Mouse (Mus musculus): ENCODE measurements around the gene H2afx.
"Not testable (repeated sequence)": the region's sequence is repeated elsewhere in the genome, so short reads cannot be mapped to it uniquely, and the experiment has no call there.

The H2afx gene

GRCm38 (mm10) chr9:44318826-44319095 is 15.7 kb upstream of the H2afx start:
- ATAC-seq (ENCODE audit: low TSS enrichment): no peak

- ATAC-seq (ENCODE audit: low TSS enrichment): 0 out of 2 replicates have a peak, but pooled peaks have one; percentile 8
These were observed 15.2 kb upstream of the H2afx start for GRCm38 (mm10) chr9:44319105-44319886.

- ATAC-seq (ENCODE audit: low TSS enrichment): peak; percentile 90
These were observed 14.4 kb upstream of the H2afx start, which contains the start of gene C2cd2l for GRCm38 (mm10) chr9:44319887-44320798. Gene C2cd2l, minus strand, starts transcription at chr9:44320285.

- peak; percentile 21 for ATAC-seq (ENCODE audit: low TSS enrichment)
These were observed 13.7 kb upstream of the H2afx start for GRCm38 (mm10) chr9:44320799-44321133.

- not testable (repeated sequence) for ATAC-seq (ENCODE audit: low TSS enrichment)
These were observed 10.8 kb upstream of the H2afx start for GRCm38 (mm10) chr9:44323656-44324055.

GRCm38 (mm10) chr9:44324147-44324546 is 10.3 kb upstream of the H2afx start:
- ATAC-seq (ENCODE audit: low TSS enrichment): no peak

- not testable (repeated sequence) for ATAC-seq (ENCODE audit: low TSS enrichment)
These were observed 9.3 kb upstream of the H2afx start for GRCm38 (mm10) chr9:44325032-44325767.

- peak; percentile 51 for ATAC-seq (ENCODE audit: low TSS enrichment)
These were observed 8.6 kb upstream of the H2afx start, which contains the start of gene Dpagt1 for GRCm38 (mm10) chr9:44325768-44326370. Gene Dpagt1, plus strand, starts transcription at chr9:44326019.

- ATAC-seq (ENCODE audit: low TSS enrichment): peak; percentile 91
These were observed 8.0 kb upstream of the H2afx start for GRCm38 (mm10) chr9:44326371-44327063.

GRCm38 (mm10) chr9:44327064-44327711 is 7.3 kb upstream of the H2afx start:
- 0 out of 2 replicates have a peak, but pooled peaks have one; percentile 11 for ATAC-seq (ENCODE audit: low TSS enrichment)

- ATAC-seq (ENCODE audit: low TSS enrichment): no peak
These were observed 6.6 kb upstream of the H2afx start for GRCm38 (mm10) chr9:44327926-44328325.

- no peak for ATAC-seq (ENCODE audit: low TSS enrichment)
These were observed 3.8 kb upstream of the H2afx start for GRCm38 (mm10) chr9:44330736-44331135.

- ATAC-seq (ENCODE audit: low TSS enrichment): no peak
These were observed 1.4 kb upstream of the H2afx start for GRCm38 (mm10) chr9:44332918-44333638.

- ATAC-seq (ENCODE audit: low TSS enrichment): peak; percentile 32; the same call in 1 of the 2 replicates
These were observed 1.0 kb downstream of the H2afx start for GRCm38 (mm10) chr9:44335331-44336092.

GRCm38 (mm10) chr9:44336093-44336406 is 1.6 kb downstream of the H2afx start:
- ATAC-seq (ENCODE audit: low TSS enrichment): no peak

GRCm38 (mm10) chr9:44336513-44336912 is 2.0 kb downstream of the H2afx start:
- not testable (repeated sequence) for ATAC-seq (ENCODE audit: low TSS enrichment)

- ATAC-seq (ENCODE audit: low TSS enrichment): no peak
These were observed 2.5 kb downstream of the H2afx start for GRCm38 (mm10) chr9:44336964-44337363.

GRCm38 (mm10) chr9:44337436-44338169 is 3.1 kb downstream of the H2afx start:
- ATAC-seq (ENCODE audit: low TSS enrichment): no peak
